Mouse (Mus musculus): ENCODE data around the gene Grb7.

DNA sequence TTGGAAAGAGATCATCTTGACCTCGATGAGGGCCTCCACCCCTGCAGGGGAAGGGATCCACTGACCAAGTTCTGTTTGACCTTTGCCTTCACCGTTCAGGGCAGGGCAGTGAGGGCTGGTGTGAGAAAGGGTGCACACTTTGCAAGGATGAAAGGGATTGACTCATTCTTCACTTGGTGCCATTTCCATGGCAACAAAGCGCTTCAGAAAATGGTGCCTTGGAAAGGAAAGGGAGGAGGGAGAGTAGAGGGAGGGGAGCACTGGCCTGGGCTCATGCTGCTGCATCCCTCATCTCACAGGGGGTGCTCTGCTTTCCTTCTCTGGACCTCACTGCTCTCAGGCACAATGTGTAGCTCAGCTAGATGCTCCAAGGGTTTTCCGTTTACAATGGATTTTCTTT is 26.5 kb downstream of the Grb7 start:
- TF ChIP-seq CTCF (IDR thresholded peaks at IDR 0.05; ENCODE audit: low read depth, low read length) (no peak), POLR2AphosphoS5 (IDR thresholded peaks at IDR 0.05; ENCODE audit: insufficient replicate concordance, low read depth, low read length) (no peak), GATA2 (IDR thresholded peaks at IDR 0.05; ENCODE audit: borderline replicate concordance, low read depth, low read length) (no peak), GATA1 (IDR thresholded peaks at IDR 0.05; ENCODE audit: borderline replicate concordance, low read length) (no peak)
